Mouse (Mus musculus) right cerebral cortex, postnatal 4 days (tissue): ENCODE measurements around the gene Hcls1.

Source experiments
- DNase-seq: peaks from one replicate; pipeline ENCODE4 v3.0.0-alpha.2; 2022

Hcls1 gene

DNA sequence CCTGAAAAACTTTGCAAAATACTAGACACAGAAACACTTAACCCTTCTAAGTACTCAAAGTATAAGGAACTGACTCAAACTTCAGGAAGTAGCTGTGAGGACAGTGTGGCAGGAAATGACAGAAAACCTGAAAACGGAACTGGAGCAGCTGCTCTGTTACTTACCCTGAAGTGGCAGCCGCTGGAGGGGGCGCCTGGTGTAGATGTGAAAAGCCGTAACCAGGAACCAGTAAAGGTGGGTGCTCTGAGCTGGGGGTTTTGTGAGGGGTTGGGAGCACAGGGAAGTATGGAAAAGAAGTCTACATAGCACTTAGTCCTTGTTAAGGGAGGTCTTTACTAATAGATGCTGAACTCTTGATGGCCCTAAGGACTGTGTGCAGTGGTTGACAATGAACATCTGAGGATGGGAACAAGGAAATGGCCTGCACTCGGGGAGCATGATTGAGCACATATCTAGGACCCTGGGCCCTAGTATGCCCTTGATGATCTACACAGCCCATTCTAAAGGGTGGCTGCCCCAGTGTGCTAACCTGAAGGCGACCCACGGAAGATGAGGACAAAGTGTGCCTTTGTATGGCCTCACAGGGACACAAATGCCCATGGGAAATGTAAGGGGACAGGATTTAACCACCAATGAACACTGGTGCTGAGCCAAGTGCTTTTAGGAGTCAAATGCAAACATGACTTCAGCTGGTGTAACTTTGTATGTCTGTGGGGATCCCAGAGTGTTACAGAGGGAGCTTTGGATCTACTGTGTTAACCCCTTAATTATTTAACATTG lies at the start of gene Hcls1:
Hcls1 (plus strand) TSS at position 143 of the 780 bp plus-strand sequence.
- DNase-seq = no peak

DNA sequence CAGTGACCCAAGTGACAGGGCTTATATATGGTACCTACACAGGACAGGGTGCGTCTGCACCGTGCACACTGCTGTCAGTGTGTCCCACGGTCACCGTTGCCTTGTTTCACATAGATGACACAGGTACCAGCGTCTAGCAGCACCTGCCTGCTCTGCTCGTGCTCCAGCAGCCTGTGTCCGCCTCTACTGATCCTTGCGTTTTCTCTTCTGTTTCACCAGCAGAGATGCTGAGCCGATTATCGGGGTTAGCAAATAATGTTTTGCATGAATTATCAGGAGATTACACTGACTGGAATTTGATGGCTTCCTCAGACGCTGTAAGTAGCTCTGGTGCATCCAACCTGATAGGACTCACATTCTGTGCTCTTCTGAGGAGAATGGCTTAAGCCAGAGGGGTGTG lies 48.9 kb upstream of the Hcls1 start:
- no peak for DNase-seq

DNA sequence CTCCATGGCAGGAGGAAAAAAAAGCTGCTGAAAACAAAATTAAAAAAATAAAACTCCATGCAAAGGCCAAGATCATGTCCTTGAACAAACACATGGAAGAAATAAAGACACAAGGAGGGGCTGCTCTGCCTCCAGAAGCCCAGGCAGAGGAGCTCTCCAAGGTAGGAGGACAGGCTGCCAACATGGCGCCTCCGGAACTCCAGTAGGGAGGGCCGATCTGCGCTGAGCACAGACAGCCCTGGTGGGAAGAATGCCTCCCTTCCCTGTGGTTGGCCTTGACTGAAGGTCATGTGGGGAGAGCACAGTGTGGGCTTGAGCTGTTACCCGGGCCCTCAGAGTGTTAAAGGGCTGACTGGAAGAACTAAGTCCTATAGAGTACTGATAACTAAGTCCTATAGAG lies 47.2 kb upstream of the Hcls1 start:
- no peak for DNase-seq

DNA sequence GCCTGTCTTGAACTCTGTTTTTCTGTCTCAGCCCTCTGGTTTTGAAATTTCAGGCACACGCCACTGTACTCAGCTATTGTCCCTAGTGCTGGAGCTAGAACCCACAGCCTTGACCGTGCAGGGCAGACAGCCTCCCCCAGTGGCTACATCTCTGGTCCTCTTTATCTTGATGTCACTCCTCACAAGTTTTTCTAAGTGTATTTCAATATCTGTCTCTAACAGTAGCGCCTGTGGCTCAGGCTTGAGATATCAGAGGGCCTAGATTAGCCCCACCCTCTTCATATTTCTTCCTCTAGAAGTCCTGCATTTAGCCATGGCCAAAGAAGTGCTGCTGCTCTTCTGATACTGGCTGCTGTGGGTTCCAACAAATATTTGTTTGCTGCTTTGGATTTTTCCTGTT lies 44.2 kb upstream of the Hcls1 start:
- no peak for DNase-seq

DNA sequence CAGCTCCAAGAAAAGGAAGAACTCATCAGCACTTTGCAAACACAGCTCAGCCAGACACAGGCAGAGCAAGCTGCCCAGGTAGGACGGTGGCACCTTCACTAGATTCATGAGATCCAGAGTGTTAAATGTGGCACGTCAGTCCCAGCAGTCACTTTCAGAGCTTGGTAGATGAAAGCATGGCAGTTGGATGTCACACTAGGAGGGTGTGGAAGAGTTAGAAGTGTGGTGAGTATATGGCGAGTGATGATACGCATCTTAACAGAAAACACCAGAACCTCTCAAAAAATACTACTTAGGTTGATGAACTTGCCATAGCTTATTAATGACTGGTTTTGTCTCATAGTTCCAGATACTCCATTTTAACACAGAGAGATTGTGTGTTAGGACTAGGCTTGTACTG lies 43.4 kb upstream of the Hcls1 start:
- no peak for DNase-seq

DNA sequence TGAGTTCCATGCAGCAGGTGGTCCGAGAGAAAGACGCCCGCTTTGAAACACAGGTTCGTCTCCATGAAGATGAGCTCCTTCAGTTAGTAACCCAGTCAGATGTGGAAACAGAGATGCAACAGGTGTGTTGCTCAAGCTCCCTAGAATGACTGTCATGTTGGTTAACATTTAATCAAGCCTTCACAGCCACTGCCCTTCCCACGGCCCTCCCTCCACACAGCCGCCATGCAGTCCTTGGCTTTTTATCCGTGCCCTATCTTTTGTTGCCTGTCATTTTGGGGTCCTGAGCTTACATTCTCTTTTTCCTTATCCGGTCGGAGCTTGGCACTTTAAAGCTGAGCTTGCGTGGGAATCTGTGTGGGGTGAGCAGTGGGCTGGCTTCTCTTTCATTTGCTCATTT lies 41.5 kb upstream of the Hcls1 start:
- no peak for DNase-seq

DNA sequence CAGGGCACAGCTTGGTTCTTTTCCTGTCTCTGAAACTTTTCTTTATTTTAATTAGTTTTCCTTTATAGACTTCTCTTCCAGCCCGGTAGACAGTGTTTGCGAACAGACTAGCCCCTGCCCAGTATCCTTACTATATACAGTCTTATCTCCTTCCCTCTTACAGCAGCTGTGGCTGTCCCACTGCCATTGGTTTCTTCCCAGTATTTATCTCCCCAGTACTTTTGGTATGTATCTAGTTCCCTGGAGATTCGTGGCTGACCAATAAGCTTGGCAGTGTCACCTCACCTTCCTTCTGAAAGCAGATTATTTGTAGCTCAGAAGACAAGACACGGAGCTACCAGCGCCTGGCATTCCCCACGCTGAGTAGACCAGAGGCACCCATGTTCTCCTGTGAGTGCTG lies 38.1 kb upstream of the Hcls1 start:
- no peak for DNase-seq

DNA sequence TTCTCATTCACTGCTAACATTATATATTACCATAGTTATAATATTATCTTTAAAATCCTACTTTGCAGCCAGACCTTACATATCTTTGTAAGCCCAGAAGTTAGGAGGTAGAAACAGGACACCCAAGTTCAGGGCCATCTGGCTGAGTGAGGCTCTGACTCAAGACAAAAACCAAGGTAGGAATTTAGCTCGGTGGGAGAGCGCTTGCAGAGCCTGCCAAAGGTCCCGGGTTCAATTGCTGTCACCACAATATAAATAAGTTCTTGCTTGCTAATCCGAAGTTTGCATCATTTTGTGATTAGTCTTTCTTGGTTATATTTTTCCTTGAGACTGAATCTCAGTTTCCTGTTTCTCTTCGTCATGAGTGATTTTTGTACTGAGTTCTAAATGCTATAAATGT lies 31.6 kb upstream of the Hcls1 start:
- no peak for DNase-seq

DNA sequence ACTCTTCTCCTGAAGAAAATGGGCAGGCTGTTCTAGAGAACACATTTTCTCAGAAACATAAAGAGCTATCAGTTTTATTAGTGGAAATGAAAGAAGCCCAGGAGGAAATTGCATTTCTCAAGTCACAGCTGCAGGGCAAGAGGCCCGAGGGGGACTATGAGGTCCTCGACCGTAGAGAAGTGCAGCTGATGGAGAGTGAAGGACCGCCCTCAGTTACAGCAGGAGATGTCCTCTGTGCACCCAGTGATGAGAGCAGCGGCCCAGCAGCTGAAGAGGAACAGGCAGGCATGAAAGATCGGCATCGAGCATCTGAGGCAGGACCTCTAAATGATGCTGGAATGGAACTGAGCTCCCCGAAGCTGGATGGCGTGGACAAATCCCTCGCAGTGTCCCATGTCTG lies 22.9 kb upstream of the Hcls1 start:
- DNase-seq = no peak

DNA sequence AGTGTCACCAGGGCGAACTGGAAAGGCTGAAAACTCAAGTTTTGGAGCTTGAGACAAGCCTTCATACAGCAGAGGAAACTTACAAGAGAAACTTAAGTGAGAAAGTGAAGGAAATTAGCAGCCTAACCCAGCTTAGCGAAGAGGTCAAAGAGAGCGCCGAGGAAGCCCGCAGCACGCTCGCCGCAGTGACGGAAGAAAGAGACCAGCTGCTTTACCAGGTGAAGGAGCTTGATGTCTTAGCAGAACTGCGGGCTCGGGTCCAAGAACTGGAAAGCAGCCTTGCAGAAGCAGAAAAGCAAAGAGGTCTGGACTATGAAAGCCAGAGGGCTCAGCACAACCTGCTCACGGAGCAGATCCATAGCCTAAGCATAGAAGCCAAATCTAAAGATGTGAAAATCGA lies 22.5 kb upstream of the Hcls1 start:
- no peak for DNase-seq

DNA sequence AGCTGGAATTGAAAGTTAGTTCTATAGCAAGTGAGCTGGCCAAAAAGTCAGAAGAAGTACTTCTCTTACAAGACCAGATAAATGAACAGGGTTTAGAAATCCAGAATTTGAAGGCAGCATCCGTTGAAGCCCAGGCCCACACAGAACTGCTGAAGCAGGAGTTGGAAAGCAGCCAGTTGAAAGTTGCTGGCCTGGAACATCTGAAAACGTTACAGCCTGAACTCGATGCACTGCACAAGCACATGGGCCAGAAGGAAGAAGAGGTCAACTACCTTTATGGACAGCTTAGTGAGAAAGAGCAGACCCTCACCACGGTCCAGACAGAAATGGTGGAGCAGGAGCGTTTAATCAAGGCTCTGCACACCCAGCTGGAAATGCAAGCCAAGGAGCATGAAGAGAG lies 20.6 kb upstream of the Hcls1 start:
- no peak for DNase-seq

DNA sequence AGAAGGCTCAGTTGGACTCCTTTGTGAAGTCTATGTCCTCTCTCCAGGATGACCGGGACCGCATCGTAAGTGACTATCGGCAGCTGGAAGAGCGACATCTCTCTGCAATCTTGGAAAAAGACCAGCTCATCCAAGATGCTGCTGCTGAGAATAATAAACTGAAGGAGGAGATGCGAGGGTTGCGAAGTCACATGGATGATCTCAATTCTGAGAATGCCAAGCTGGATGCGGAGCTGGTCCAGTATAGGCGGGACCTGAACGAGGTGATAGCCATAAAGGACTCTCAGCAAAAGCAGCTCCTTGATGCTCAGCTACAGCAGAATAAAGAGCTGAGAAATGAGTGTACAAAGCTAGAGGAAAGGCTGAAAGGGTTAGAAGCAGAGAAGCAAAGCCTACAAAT lies 16.3 kb upstream of the Hcls1 start:
- no peak for DNase-seq

DNA sequence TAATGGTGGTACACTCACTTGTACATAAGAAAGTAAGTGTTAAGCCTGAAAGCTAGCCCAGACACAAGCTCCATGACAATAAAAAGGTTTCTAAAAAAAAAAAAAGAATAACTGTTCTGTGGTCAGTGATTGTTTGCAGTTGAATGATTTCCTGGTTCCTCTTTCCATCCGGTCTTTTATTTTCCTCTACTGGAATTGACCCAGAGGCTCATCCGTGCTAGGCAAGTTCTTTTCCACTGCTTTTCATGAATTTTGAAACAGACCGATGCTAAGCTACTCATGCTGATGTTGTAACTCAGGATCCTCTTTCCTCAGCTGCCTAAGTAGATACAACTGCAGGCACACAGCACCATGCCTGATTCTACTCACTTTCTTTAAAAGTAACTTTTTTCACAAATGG lies 14.4 kb upstream of the Hcls1 start:
- DNase-seq = no peak

DNA sequence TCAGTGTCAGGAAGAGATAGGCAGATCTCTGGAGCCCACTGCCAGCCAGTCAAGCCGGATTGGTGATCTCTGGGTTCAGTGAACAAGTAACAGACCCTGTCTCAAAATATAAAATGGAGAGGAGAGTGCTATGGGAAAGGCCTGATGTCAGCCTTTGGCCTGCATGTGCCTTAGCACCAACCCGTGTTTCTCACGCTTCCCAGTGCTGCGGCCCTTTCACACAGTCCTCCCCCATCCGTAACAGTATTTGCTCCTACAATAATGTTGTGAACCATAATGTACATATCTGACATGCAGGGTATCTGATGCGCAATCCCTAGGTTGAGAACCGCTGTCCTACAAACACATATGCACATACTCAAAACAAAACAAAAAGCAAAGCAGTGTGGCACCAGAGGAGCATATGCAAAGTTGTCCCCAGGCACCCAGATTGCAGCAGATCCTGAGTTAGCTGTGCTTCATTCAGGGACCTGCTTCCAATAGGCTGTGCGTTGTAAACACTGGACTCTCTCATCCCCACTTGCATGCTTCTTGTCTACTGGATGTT lies 13.6 kb upstream of the Hcls1 start:
- DNase-seq = no peak

DNA sequence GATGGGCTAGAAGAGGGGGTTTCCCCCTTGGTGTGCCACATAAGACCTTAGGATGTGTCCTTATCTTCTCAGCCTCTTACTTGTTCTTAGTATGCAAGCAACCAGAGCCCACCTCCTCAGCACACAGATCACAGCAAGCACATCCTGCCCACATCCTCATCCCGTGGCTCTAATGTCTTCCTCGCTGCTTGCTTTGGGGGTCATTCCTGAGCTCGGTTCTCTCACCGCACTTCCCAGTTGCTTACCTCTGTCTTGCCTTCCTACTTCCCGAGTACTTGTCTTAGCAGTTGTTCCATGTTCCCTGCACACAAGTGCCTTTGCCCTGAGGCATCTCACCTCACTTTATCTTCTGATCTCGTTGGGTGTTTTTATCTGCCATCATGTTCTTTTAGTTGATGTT lies 12.8 kb upstream of the Hcls1 start:
- no peak for DNase-seq

DNA sequence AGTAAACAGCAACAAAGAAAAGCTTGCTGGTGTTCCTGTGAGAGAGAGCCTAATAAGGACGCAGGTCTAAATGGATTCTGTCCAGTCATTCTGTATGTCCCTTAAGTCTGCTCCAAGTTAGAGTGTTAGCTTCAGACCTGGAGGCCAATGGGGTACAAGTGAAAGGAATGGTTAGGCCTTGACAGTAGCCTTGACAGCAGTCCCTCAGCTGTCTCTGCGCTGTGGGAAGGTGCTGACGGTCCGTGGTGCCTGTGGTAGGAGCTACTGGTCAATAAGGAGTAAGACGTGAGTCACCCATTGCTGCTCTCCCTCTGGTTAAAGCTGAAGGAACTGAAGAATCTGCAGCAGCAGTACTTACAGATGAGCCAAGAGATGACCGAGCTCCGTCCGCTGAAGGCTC lies 10.5 kb upstream of the Hcls1 start:
- DNase-seq = no peak

DNA sequence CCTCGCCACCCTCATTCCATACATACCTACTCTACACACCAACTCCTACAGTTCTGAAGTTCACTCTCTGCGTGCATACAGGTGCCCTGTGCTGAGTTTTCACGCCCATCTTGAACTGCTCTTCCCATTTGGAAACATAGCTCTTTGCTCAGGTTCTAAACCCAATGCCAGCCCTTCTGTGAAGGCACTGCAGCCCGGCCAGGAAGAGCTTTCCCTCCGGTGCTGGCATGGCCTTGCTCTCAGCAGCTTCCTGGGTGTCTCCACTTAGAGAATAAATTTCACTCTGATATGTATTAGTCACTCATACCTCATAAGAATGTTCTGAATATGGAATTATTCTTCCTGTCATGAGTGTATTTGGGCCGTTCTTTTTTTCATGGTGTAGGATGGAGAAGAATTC lies 9.4 kb upstream of the Hcls1 start:
- DNase-seq = no peak

DNA sequence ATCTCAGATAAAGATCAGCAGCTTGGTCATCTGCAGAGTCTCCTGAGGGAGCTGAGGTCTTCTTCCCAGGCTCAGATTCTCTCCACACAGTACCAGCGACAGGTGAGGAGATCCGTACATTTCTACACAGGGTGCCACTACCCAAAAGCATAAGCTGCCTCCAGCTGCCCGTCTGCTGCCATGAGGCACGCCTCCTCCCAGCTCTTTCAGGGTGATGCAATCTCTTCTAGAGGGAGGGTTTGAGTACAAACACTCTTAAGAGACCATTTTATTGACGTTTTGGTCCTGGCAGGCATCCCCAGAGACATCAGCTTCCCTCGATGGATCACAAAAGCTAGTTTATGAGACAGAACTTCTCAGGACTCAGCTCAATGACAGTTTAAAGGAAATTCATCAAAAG lies 9.0 kb upstream of the Hcls1 start:
- DNase-seq = no peak

DNA sequence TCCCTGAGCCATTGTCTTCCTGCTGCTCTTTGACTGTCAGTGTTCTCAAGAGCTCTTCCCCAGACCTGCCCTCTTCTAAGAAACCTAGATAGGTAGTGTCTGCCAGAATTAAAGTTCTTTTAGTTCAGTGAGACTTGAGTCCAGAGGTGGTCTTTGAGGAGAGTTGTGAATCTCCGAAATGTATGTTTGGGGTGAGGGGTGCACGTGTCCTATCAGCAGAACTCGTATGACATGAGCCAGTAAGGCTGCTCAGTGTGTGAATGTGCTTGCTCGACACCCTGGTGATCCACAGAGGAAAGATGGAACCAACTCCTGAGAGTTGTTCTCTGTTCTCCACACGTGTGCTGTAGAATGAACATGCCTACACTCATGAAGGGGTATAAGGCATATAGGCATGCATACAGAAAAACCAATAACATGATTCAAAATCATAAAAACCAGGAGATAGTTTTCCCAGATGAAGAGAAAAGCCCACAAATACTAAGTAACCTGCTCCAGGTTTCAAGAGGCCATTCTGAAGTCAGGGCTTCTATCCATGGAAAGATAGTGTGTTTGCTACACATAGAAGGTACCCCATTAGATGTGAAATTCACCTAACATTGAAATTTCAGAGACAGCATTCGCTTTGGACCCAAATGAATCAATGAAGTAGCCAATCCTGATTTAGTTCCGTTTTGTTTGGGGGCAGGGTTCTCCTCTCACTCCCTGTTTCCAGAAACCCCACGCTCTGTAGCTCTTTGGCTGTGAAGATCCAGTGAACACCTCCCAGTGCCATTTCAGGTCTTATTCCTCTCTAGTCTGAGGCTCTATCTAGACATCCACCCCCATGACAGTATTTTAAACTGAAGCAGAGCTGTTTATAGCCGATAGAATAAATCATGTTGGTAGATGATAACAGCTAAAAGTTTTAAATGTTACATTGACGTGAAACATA lies 8.0 kb upstream of the Hcls1 start:
- DNase-seq = no peak

DNA sequence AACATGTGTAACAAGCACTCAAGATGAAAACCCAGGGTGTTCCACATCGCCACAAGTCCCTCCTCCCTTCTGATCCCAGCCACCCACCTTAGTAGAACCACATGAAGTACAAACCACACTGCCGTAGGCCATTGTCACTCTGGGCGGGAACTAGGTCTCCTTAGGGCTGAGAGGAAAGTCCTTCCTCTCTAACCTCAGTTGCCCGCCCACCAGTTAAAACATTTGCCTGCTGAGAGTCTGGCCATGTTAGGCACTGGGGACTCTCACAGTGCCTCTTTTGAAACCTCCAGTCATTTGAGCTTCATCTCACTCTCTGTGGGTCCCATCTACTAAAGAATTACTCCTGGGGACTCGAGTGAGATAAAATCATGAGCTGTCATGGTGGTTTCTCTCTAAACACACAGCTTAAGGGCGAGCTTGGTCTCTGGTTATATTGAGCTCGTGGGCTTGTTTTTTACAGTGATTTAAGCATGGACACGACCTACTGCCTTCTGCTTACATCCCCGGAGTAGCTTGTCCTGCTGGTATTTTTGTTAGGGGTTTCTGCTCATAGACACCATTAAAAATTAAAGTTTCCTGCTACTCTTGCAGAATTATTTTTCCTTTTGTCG lies 7.2 kb upstream of the Hcls1 start:
- DNase-seq = no peak

DNA sequence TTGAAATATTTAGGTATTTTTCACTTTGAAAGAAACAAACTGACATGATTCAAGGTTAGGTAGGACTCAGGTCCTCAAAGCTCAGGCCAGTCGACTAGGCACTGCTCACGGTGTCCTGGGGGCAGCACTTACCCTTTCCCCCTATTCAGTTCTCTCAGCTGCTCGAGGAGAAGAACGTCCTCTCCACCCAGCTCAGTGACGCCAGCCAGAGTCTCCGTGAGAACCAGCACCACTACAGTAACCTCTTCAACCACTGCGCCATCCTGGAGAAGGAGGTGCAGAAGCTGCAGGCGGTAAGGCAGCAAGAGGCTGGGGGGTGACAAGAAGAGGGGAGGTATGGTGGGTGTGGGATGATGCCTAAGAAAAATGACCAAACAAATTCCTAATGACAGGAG lies 6.7 kb upstream of the Hcls1 start:
- no peak for DNase-seq

DNA sequence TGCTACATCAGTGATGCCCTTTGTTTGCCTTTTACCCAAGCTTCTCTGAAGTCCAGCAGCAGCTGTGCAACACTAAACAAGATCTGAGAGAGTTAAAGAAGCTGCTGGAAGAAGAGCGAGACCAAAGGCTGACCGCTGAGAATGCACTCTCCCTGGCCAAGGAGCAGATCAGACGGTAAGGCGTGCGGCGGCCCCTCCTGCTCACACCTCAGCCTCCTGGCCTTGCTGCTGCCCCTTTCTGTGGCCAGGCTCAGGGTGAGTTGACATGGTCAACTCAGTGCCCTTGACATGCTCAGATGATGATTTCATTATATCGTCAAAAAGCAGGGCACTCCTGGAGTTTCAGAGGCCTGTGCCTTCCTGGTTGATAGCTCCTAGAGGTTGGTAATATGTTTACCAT lies 5.6 kb upstream of the Hcls1 start:
- no peak for DNase-seq
